Mouse (Mus musculus) T-helper 2 cell (primary cell): Measurements from ENCODE around the gene Tmem121.

Experiments used
- in situ Hi-C: fragments of 300-600 bp; cut with MboI, MseI; formaldehyde crosslinking; loops from one replicate; pipeline ENCODE4 v1.15.1; 2025; ENCODE audit warnings: high pct_unique_total_duplicates

Tmem121 gene

GRCm38 (mm10) chr12:113185442-113186291 lies at the start of gene Tmem121:
Gene Tmem121, plus strand, starts transcription at chr12:113185930.
- in situ Hi-C loops, result loop anchor here (5.0 kb wide), 1 partner anchor 38 kb away; the partner anchor contains the start of gene Crip1

- in situ Hi-C loops, result no loop called here
Measured at GRCm38 (mm10) chr12:113136492-113137020, 49.2 kb upstream of the Tmem121 start.

GRCm38 (mm10) chr12:113137260-113138213 lies 48.2 kb upstream of the Tmem121 start:
- in situ Hi-C loops, result no loop called here

- in situ Hi-C loops, result no loop called here
Measured at GRCm38 (mm10) chr12:113138291-113138690, 47.4 kb upstream of the Tmem121 start.

GRCm38 (mm10) chr12:113138901-113139864 lies 46.5 kb upstream of the Tmem121 start:
- in situ Hi-C loops, result no loop called here

- in situ Hi-C loops, result no loop called here
Measured at GRCm38 (mm10) chr12:113139908-113140615, 45.7 kb upstream of the Tmem121 start, which contains the start of gene Crip2. Gene Crip2, plus strand, starts transcription at chr12:113140236.

GRCm38 (mm10) chr12:113140616-113141411 lies 44.9 kb upstream of the Tmem121 start:
- in situ Hi-C loops, result no loop called here

- in situ Hi-C loops, result no loop called here
Measured at GRCm38 (mm10) chr12:113141531-113141973, 44.2 kb upstream of the Tmem121 start.

- in situ Hi-C loops, result no loop called here
Measured at GRCm38 (mm10) chr12:113142021-113142975, 43.4 kb upstream of the Tmem121 start.

- in situ Hi-C loops, result no loop called here
Measured at GRCm38 (mm10) chr12:113143164-113143563, 42.6 kb upstream of the Tmem121 start.

GRCm38 (mm10) chr12:113144001-113144756 lies 41.6 kb upstream of the Tmem121 start:
- in situ Hi-C loops, result no loop called here

GRCm38 (mm10) chr12:113144886-113145285 lies 40.8 kb upstream of the Tmem121 start:
- in situ Hi-C loops, result loop anchor here (5.0 kb wide), 2 partner anchors 42 to 273 kb away; partner anchors contain the start of gene Tmem121

GRCm38 (mm10) chr12:113145591-113145990 lies 40.1 kb upstream of the Tmem121 start:
- in situ Hi-C loops, result loop anchor here (5.0 kb wide), 2 partner anchors 42 to 273 kb away; partner anchors contain the start of gene Tmem121

- in situ Hi-C loops, result loop anchor here (5.0 kb wide), 2 partner anchors 41 to 274 kb away; partner anchors contain the start of gene Tmem121
Measured at GRCm38 (mm10) chr12:113146112-113147057, 39.3 kb upstream of the Tmem121 start, which contains the start of gene Crip1. Gene Crip1, plus strand, starts transcription at chr12:113146316.

GRCm38 (mm10) chr12:113147481-113147880 lies 38.2 kb upstream of the Tmem121 start:
- in situ Hi-C loops, result loop anchor here (5.0 kb wide), 2 partner anchors 40 to 275 kb away; partner anchors contain the start of gene Tmem121
